Mouse (Mus musculus) myocyte (in vitro differentiated cells): ENCODE measurements at regions not wholly inside any gene's neighbourhood (a gene's known extent, or its start where the extent isn't known, plus 50 kb on each side); places are given as distances from the start of the nearest gene placed in this dataset.

Source experiments
- H3K27me3 ChIP-seq: one replicate; pipeline ENCODE4 v1.6.1; 2011; ENCODE audit not compliant: control insufficient read depth, insufficient read depth, insufficient read length
- H3K36me3 ChIP-seq: one replicate; pipeline ENCODE4 v1.6.1; 2011; ENCODE audit not compliant: control insufficient read depth, insufficient read depth
- H3K4me2 ChIP-seq: one replicate; pipeline ENCODE4 v1.6.1; 2011; ENCODE audit warnings: low read depth, control low read depth
- H3K4me3 ChIP-seq: one replicate; pipeline ENCODE4 v1.5.1; 2011; ENCODE audit warnings: mild to moderate bottlenecking, control low read depth, moderate library complexity
- H3K79me2 ChIP-seq: one replicate; pipeline ENCODE4 v1.6.1; 2011; ENCODE audit not compliant: control insufficient read depth, insufficient read depth
- H3ac ChIP-seq: one replicate; pipeline ENCODE4 v1.6.1; 2011; ENCODE audit not compliant: control insufficient read depth, insufficient read length
- CEBPB ChIP-seq: IDR thresholded peaks from 2 replicates; pipeline ENCODE4 v1.6.1; 2011; ENCODE audit warnings: mild to moderate bottlenecking, moderate library complexity; ENCODE audit not compliant: poor library complexity, insufficient read depth, severe bottlenecking
- E2F4 ChIP-seq: IDR thresholded peaks from one replicate; pipeline ENCODE4 v1.6.1; 2011; ENCODE audit warnings: mild to moderate bottlenecking, control low read depth, moderate library complexity; ENCODE audit not compliant: insufficient read depth
- MAX ChIP-seq: IDR thresholded peaks from one replicate; pipeline ENCODE4 v1.6.1; 2011; ENCODE audit warnings: low read depth, mild to moderate bottlenecking, control low read depth
- MYOD1 ChIP-seq, 3 experiments: IDR thresholded peaks; one replicate each; pipeline ENCODE4 v1.6.1; 2011; ENCODE audit warnings: control low read depth in 2 of 3, low read depth in 2 of 3, mild to moderate bottlenecking in 2 of 3, moderate library complexity in 1 of 3; ENCODE audit not compliant: insufficient read length in 2 of 3, control insufficient read depth in 1 of 3
- MYOG ChIP-seq, 3 experiments: IDR thresholded peaks; one replicate each; pipeline ENCODE4 v1.6.1; 2011; ENCODE audit warnings: control low read depth in 2 of 3, low read depth in 2 of 3, mild to moderate bottlenecking in 2 of 3; ENCODE audit not compliant: insufficient read length in 2 of 3, control insufficient read depth in 1 of 3, insufficient read depth in 1 of 3
- POLR2A ChIP-seq: IDR thresholded peaks from one replicate; pipeline ENCODE4 v1.6.1; 2011; ENCODE audit warnings: low read depth, mild to moderate bottlenecking, control low read depth, moderate library complexity; ENCODE audit not compliant: insufficient read length
- POLR2AphosphoS2 ChIP-seq: IDR thresholded peaks from one replicate; pipeline ENCODE4 v1.6.1; 2011; ENCODE audit warnings: low read depth, control low read depth; ENCODE audit not compliant: insufficient read length
- REST ChIP-seq: IDR thresholded peaks from one replicate; pipeline ENCODE4 v1.6.1; 2011; ENCODE audit warnings: mild to moderate bottlenecking, control low read depth, moderate library complexity; ENCODE audit not compliant: insufficient read depth, insufficient read length
- SRF ChIP-seq: IDR thresholded peaks from one replicate; pipeline ENCODE4 v1.6.1; 2011; ENCODE audit warnings: low read depth; ENCODE audit not compliant: control insufficient read depth, insufficient read length
- TCF12 ChIP-seq: IDR thresholded peaks from one replicate; pipeline ENCODE4 v1.6.1; 2011; ENCODE audit warnings: mild to moderate bottlenecking, control low read depth; ENCODE audit not compliant: poor library complexity, insufficient read depth, severe bottlenecking
- TCF3 ChIP-seq: IDR thresholded peaks from one replicate; pipeline ENCODE4 v1.6.1; 2011; ENCODE audit warnings: low read depth, control low read depth; ENCODE audit not compliant: insufficient read length
- USF1 ChIP-seq: IDR thresholded peaks from one replicate; pipeline ENCODE4 v1.6.1; 2011; ENCODE audit warnings: low read depth, mild to moderate bottlenecking, control low read depth, moderate library complexity

DNA sequence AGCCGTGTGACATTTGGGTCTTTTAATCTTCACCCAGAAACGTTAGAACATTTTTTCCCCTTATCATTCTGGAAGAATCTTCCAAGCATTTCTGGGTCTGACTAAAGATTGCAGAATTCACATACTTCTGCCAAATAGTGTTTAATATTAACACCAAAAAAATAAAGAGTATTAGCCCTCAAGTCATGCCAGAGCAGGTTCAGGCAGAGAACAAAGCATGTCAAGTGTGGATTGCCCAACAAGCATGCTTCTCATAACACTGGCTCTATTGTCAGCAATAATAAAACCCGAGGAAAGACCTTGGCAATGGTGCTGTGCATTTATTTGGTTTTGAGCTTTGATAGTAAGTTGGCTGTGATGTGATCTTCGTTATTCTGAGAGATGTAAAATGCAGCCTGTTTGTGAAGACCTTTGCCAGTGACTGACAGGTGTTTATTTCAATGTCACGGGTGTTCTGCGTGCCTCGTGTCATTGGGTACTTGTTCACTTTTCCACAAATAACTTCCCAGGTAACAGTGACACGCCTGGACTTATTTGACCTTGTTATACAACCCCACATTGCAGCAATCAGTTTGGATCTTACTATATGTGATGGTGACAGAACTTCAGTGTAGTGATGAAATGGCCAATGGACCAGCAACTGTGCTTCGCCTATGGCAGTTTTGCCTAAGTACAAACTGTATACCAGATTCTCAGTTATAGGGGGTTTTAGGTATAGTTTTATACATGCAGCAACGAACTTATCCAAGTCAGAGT, 354.3 kb downstream of the 1700129C05Rik start:
- Histone ChIP-seq H3K79me2 (no peaks in the 10 kb centered on the region), H3K36me3 (no peaks in the 10 kb centered on the region), H3ac (no peak overlapping the region), H3K4me3 (no peak overlapping the region), H3K27me3 (no peaks in the 10 kb centered on the region), H3K4me2 (no peak overlapping the region)
- TF ChIP-seq USF1 (no peak), E2F4 (no peak), SRF (no peak), POLR2A (no peak), POLR2AphosphoS2 (no peak), TCF3 (no peak), MYOG (IDR thresholded peaks at IDR 0.05; ENCODE audit: control insufficient read depth in 1 of 3, insufficient read depth in 1 of 3, insufficient read length in 2 of 3, low read depth in 2 of 3) (no peak), TCF12 (no peak), CEBPB (no peak), MAX (no peak), MYOD1 (IDR thresholded peaks at IDR 0.05; ENCODE audit: control insufficient read depth in 1 of 3, insufficient read length in 2 of 3, low read depth in 2 of 3) (no peak), REST (no peak)

DNA sequence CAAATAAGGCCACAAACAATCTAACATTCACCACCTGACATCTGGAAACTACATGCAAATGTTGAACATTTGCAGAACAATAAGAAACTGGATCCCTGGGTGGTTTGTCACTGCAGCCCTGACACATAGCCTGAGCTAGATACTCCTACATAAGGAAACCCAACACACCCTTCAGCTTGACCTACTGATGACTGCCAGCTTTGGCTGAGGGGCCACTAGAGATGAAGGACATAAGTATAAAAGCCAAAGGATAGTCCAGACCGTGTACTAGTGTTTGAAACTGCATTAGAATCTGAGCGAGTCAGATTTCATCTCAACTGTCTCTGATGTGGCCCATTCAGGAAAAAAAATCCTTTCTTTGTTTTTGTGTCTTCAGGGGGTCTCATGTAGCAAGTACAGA, 355.1 kb downstream of the 1700129C05Rik start:
- Histone ChIP-seq H3ac (no peak overlapping the region), H3K27me3 (no peaks in the 10 kb centered on the region), H3K4me2 (no peak overlapping the region), H3K4me3 (no peak overlapping the region), H3K36me3 (no peaks in the 10 kb centered on the region), H3K79me2 (no peaks in the 10 kb centered on the region)
- TF ChIP-seq MYOG (IDR thresholded peaks at IDR 0.05; ENCODE audit: control insufficient read depth in 1 of 3, insufficient read depth in 1 of 3, insufficient read length in 2 of 3, low read depth in 2 of 3) (no peak), POLR2A (no peak), E2F4 (no peak), TCF12 (no peak), USF1 (no peak), POLR2AphosphoS2 (no peak), REST (no peak)

DNA sequence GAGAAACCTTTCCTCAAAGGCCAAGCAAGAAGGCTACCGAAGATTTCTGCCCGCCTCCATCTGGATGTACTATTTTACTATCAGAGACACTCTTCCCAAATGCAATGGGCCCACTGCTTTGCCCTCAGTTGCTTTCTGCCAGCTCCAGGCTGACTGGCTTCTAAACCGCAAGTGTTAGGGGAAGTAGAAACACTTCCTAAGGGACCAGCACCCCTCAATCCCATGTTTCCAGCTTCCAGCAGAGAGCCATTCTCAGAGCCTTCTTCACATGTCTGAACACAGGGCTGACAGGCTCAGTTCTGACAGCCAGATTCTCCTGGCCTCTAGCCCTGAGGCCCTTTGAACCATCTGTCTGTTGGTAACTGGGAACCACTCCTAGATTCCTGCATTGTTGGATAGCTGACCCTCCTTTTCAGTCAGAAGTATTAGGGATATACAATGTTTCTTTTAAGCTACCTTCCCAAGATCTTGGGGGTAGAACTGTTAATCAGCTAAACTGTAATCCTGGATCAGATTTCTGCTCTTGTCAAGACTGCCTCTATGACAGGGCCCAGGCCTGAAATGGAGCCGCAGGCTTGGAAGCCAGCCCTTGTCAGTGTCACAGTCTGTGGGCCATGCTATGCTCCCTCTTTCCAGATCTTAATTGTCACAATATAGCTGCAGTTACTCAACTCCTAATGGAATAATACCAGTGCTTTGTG, 355.8 kb downstream of the 1700129C05Rik start:
- Histone ChIP-seq H3K27me3 (no peaks in the 10 kb centered on the region), H3K4me2 (no peak overlapping the region), H3K36me3 (no peaks in the 10 kb centered on the region), H3ac (no peak overlapping the region), H3K79me2 (no peaks in the 10 kb centered on the region), H3K4me3 (no peak overlapping the region)
- no peak for TF ChIP-seq POLR2AphosphoS2
- TF ChIP-seq CEBPB, result no peak
- TF ChIP-seq TCF12, result no peak
- TF ChIP-seq POLR2A, result no peak
- TF ChIP-seq MAX, result no peak
- TF ChIP-seq MYOD1 (IDR thresholded peaks at IDR 0.05; ENCODE audit: control insufficient read depth in 1 of 3, insufficient read length in 2 of 3, low read depth in 2 of 3), result no peak
- TF ChIP-seq SRF, result no peak
- TF ChIP-seq REST, result no peak
- TF ChIP-seq E2F4, result no peak

DNA sequence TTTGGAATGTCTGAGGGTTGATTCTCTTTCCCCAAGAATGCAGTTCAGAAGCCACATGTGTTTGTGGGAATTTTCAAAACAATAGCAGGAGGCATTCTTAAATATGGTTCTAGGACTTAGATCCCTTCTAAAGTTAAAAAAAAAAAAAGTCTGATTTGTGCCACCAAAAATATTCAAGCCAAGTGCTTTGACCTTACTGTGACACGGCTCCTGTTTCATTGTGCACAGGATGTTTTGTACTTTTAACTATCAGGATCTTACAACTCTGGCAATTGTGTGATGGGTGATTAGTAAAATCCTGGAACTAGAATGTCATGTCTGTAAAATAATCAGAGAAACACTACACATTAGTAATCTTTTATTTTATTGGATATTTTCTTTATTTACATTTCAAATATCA, 359.5 kb downstream of the 1700129C05Rik start:
- Histone ChIP-seq H3ac (no peak overlapping the region), H3K4me2 (no peak overlapping the region), H3K36me3 (no peaks in the 10 kb centered on the region), H3K27me3 (no peaks in the 10 kb centered on the region), H3K4me3 (no peak overlapping the region), H3K79me2 (no peaks in the 10 kb centered on the region)
- no peak for TF ChIP-seq MYOG (IDR thresholded peaks at IDR 0.05; ENCODE audit: control insufficient read depth in 1 of 3, insufficient read depth in 1 of 3, insufficient read length in 2 of 3, low read depth in 2 of 3)
- no peak for TF ChIP-seq MAX
- no peak for TF ChIP-seq POLR2AphosphoS2
- no peak for TF ChIP-seq POLR2A
- TF ChIP-seq E2F4, result no peak
- no peak for TF ChIP-seq USF1
- no peak for TF ChIP-seq CEBPB
- TF ChIP-seq MYOD1 (IDR thresholded peaks at IDR 0.05; ENCODE audit: control insufficient read depth in 1 of 3, insufficient read length in 2 of 3, low read depth in 2 of 3), result no peak

DNA sequence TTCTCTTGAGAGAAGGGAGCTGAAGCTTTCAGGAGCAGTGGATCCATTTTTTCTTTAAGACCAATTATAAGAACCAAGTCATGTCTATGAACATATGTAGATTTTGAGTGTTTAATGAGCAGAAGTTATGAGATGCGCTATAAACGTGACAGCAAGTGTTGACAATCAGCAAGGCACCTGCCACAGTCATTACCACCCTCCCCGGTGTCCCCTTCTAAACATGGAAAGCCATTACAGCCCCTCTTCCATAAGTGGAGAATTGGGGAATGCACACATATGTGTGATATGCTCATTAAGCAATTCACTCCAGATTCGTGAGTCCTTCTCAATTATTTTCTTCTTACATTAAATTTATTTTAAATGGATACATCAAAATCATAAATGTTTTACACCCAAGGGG, 362.4 kb downstream of the 1700129C05Rik start:
- Histone ChIP-seq H3K27me3 (no peaks in the 10 kb centered on the region), H3K4me2 (no peak overlapping the region), H3K36me3 (no peaks in the 10 kb centered on the region), H3ac (no peak overlapping the region), H3K4me3 (no peak overlapping the region), H3K79me2 (no peaks in the 10 kb centered on the region)
- no peak for TF ChIP-seq MAX
- TF ChIP-seq SRF, result no peak
- no peak for TF ChIP-seq POLR2A
- no peak for TF ChIP-seq TCF12
- no peak for TF ChIP-seq POLR2AphosphoS2
- no peak for TF ChIP-seq CEBPB
- TF ChIP-seq MYOD1 (IDR thresholded peaks at IDR 0.05; ENCODE audit: control insufficient read depth in 1 of 3, insufficient read length in 2 of 3, low read depth in 2 of 3), result no peak
- no peak for TF ChIP-seq USF1
- TF ChIP-seq E2F4, result no peak
